Mouse (Mus musculus): Measurements from ENCODE around the gene Cd83.

- TF ChIP-seq CTCF (IDR thresholded peaks at IDR 0.05; ENCODE audit: low read depth, low read length), result no peak
- TF ChIP-seq POLR2A (IDR thresholded peaks at IDR 0.05; ENCODE audit: extremely low read depth, insufficient read depth, low read length), result no peak
Measured at GRCm38 (mm10) chr13:43784725-43785711, at the start of gene Cd83.

Data from liver, adult 2 months (tissue).